Mouse (Mus musculus): ENCODE data around the gene Fbxo28. TPM values are rescaled to one million over a fixed set of nuclear protein-coding genes. Genes with fewer than 3 reads are reported as not detected.

The Fbxo28 gene
- total and polyA plus RNA-seq, 2 experiments from 2014 or later: 15.8 to 35.0 TPM

- H3K36me3 ChIP-seq (ENCODE audit: insufficient read depth, low read length): peaks cover 4% of the 10 kb centered on the region; the same call in 1 of the 2 replicates
- ATAC-seq (no peak), DNase-seq (ENCODE audit: low spot score) (no peak)
- no peak for TF ChIP-seq CTCF (IDR thresholded peaks at IDR 0.05; ENCODE audit: low read depth)
- H3K9me3 ChIP-seq (ENCODE audit: low read length): no peaks in the 10 kb centered on the region
- WGBS: 80% methylated on average over 5 of the region's 5 CpGs
- H3K4me3 ChIP-seq (ENCODE audit: low read length): no peak overlapping the region
- H3K27me3 ChIP-seq (ENCODE audit: insufficient read depth, low read length): no peaks in the 10 kb centered on the region
- no peak overlapping the region for H3K27ac ChIP-seq
- no peak overlapping the region for H3K4me2 ChIP-seq (ENCODE audit: low read depth, low read length)
- H3K9ac ChIP-seq (replicated peaks; ENCODE audit: low read length): no peak overlapping the region
- H3K4me1 ChIP-seq (ENCODE audit: insufficient read depth, low read length): no peaks in the 10 kb centered on the region
Observed at GRCm38 (mm10) chr1:182332090-182333034, 9.1 kb downstream of the Fbxo28 start.

- ATAC-seq (no peak), DNase-seq (ENCODE audit: low spot score) (no peak)
- no peak overlapping the region for H3K9ac ChIP-seq (replicated peaks; ENCODE audit: low read length)
- no peaks in the 10 kb centered on the region for H3K9me3 ChIP-seq (ENCODE audit: low read length)
- no peaks in the 10 kb centered on the region for H3K4me1 ChIP-seq (ENCODE audit: insufficient read depth, low read length)
- WGBS: 94% methylated on average over 1 of the region's 1 CpGs
- H3K27ac ChIP-seq: no peak overlapping the region
- H3K27me3 ChIP-seq (ENCODE audit: insufficient read depth, low read length): no peaks in the 10 kb centered on the region
- H3K4me2 ChIP-seq (ENCODE audit: low read depth, low read length): no peak overlapping the region
- no peak for TF ChIP-seq CTCF (IDR thresholded peaks at IDR 0.05; ENCODE audit: low read depth)
- H3K36me3 ChIP-seq (ENCODE audit: insufficient read depth, low read length): peaks cover 23% of the 10 kb centered on the region
- H3K4me3 ChIP-seq (ENCODE audit: low read length): no peak overlapping the region
Observed at GRCm38 (mm10) chr1:182325919-182326318, 15.5 kb downstream of the Fbxo28 start.

DNA sequence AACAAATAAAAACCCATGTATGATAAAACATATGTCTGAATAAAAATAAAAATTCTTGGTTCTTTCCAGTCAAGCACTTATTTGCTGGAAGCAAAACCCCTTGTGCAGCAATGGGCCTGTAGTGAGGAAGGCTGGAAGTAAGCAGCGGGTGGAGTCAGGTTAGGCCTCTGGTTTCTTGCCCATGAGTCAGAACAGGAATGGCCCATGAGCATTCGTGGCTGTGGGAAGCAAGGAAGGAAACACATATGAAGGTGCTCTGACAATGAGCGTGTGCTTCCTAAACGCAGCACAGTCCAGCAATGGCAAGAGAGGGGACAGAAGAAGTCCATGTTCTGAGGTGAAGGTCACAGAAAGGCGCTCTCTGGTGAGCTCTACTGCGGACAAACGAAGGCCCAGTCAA lies 16.9 kb downstream of the Fbxo28 start:
- TF ChIP-seq CTCF (IDR thresholded peaks at IDR 0.05; ENCODE audit: low read depth): no peak
- Histone ChIP-seq H3K9me3 (ENCODE audit: low read length) (no peaks in the 10 kb centered on the region), H3K36me3 (ENCODE audit: insufficient read depth, low read length) (peaks cover 25% of the 10 kb centered on the region), H3K4me1 (ENCODE audit: insufficient read depth, low read length) (no peaks in the 10 kb centered on the region), H3K9ac (replicated peaks; ENCODE audit: low read length) (no peak overlapping the region), H3K27ac (no peak overlapping the region), H3K27me3 (ENCODE audit: insufficient read depth, low read length) (no peaks in the 10 kb centered on the region), H3K4me3 (ENCODE audit: low read length) (no peak overlapping the region), H3K4me2 (ENCODE audit: low read depth, low read length) (no peak overlapping the region)
- WGBS: 93% methylated on average over 7 of the region's 7 CpGs
- no peak for ATAC-seq
- DNase-seq (ENCODE audit: low spot score): no peak

GRCm38 (mm10) chr1:182323139-182323538 lies 18.3 kb downstream of the Fbxo28 start:
- peaks cover 30% of the 10 kb centered on the region for H3K36me3 ChIP-seq (ENCODE audit: insufficient read depth, low read length)
- no peak overlapping the region for H3K4me2 ChIP-seq (ENCODE audit: low read depth, low read length)
- 98% methylated on average over 3 of the region's 3 CpGs for WGBS
- H3K9ac ChIP-seq (replicated peaks; ENCODE audit: low read length): no peak overlapping the region
- no peak for ATAC-seq
- no peak for TF ChIP-seq CTCF (IDR thresholded peaks at IDR 0.05; ENCODE audit: low read depth)
- no peaks in the 10 kb centered on the region for H3K4me1 ChIP-seq (ENCODE audit: insufficient read depth, low read length)
- no peak overlapping the region for H3K27ac ChIP-seq
- no peaks in the 10 kb centered on the region for H3K9me3 ChIP-seq (ENCODE audit: low read length)
- DNase-seq (ENCODE audit: low spot score): no peak
- H3K27me3 ChIP-seq (ENCODE audit: insufficient read depth, low read length): no peaks in the 10 kb centered on the region
- H3K4me3 ChIP-seq (ENCODE audit: low read length): no peak overlapping the region

- Histone ChIP-seq H3K4me3 (ENCODE audit: low read length) (no peak overlapping the region), H3K4me2 (ENCODE audit: low read depth, low read length) (no peak overlapping the region), H3K4me1 (ENCODE audit: insufficient read depth, low read length) (no peaks in the 10 kb centered on the region), H3K9me3 (ENCODE audit: low read length) (no peaks in the 10 kb centered on the region), H3K27me3 (ENCODE audit: insufficient read depth, low read length) (no peaks in the 10 kb centered on the region), H3K36me3 (ENCODE audit: insufficient read depth, low read length) (peaks cover 36% of the 10 kb centered on the region), H3K9ac (replicated peaks; ENCODE audit: low read length) (no peak overlapping the region), H3K27ac (no peak overlapping the region)
- WGBS: 96% methylated on average over 5 of the region's 5 CpGs
- no peak for TF ChIP-seq CTCF (IDR thresholded peaks at IDR 0.05; ENCODE audit: low read depth)
- DNase-seq (ENCODE audit: low spot score): no peak
- no peak for ATAC-seq
Observed at GRCm38 (mm10) chr1:182314201-182314600, 27.2 kb downstream of the Fbxo28 start.

- Histone ChIP-seq H3K36me3 (ENCODE audit: insufficient read depth, low read length) (peaks cover 30% of the 10 kb centered on the region), H3K9me3 (ENCODE audit: low read length) (no peaks in the 10 kb centered on the region), H3K9ac (replicated peaks; ENCODE audit: low read length) (no peak overlapping the region), H3K4me3 (ENCODE audit: low read length) (no peak overlapping the region), H3K4me2 (ENCODE audit: low read depth, low read length) (no peak overlapping the region), H3K27ac (no peak overlapping the region), H3K4me1 (ENCODE audit: insufficient read depth, low read length) (no peaks in the 10 kb centered on the region), H3K27me3 (ENCODE audit: insufficient read depth, low read length) (no peaks in the 10 kb centered on the region)
- 94% methylated on average over 8 of the region's 8 CpGs for WGBS
- ATAC-seq (no peak), DNase-seq (ENCODE audit: low spot score) (no peak)
- TF ChIP-seq CTCF (IDR thresholded peaks at IDR 0.05; ENCODE audit: low read depth): no peak
Observed at GRCm38 (mm10) chr1:182313181-182313580, 28.2 kb downstream of the Fbxo28 start.

- ATAC-seq: no peak
- peaks cover 12% of the 10 kb centered on the region for H3K36me3 ChIP-seq (ENCODE audit: insufficient read depth, low read length)
- no peak overlapping the region for H3K9ac ChIP-seq (replicated peaks; ENCODE audit: low read length)
- peak; percentile 15; the same call in 1 of the 2 replicates for TF ChIP-seq CTCF (IDR thresholded peaks at IDR 0.05; ENCODE audit: low read depth)
- H3K4me1 ChIP-seq (ENCODE audit: insufficient read depth, low read length): no peaks in the 10 kb centered on the region
- 98% methylated on average over 5 of the region's 5 CpGs for WGBS
- DNase-seq (ENCODE audit: low spot score): no peak
- no peak overlapping the region for H3K27ac ChIP-seq
- no peaks in the 10 kb centered on the region for H3K27me3 ChIP-seq (ENCODE audit: insufficient read depth, low read length)
- H3K9me3 ChIP-seq (ENCODE audit: low read length): no peaks in the 10 kb centered on the region
- H3K4me3 ChIP-seq (ENCODE audit: low read length): no peak overlapping the region
- no peak overlapping the region for H3K4me2 ChIP-seq (ENCODE audit: low read depth, low read length)
Observed at GRCm38 (mm10) chr1:182311376-182311775, 30.1 kb downstream of the Fbxo28 start.
